ENCODE assay signal across 10 mouse cellular contexts in the genomic region with DNA sequence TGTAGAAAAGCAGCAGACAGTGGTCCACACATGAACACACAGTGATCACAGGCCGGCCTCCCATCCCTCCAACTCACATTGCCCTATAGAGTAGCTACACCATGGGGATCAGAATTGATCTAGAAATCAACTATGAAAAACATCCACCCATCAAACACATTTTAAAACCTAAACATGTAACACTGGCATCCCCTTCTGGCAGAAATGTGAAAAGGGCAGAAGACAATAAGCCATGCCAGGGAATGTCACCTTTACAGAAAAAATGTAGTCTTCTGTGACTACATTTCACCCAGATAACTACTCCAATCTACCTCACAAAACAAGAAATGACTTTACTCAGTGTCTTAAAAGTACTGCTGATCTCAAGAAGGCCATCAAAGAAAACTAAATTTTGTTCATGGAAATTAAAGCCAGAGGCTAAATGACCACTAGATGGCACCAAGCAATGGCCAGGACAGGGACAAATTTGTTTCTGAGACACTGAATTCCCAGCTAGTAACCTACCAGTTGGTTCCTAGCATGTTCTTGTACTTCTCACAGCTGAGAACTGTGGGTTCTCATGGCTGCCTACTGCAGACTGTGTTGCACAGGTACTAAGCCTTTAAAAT.
DNase-seq lines count a peak whose midpoint lies in the region; ATAC-seq and TF ChIP-seq lines count a peak whose summit lies in the region.
"Had no signal": no experiment of that assay in that cellular context is flagged by ENCODE, and none has a peak within 500 bp of the region (broad histone marks: within the 10 kb centered on the region; RNA-seq: fewer than 3 reads in every experiment).

No protein-coding gene starts in this region.

- peak; percentile 75 for TF ChIP-seq CTCF in kidney, postnatal 0 days (IDR thresholded peaks at IDR 0.05; ENCODE audit: low read depth)
- TF ChIP-seq CTCF in lung, postnatal 0 days (IDR thresholded peaks at IDR 0.05) = peak; percentile 72

- no peak overlapping the region for H3K4me3 ChIP-seq in kidney, postnatal 0 days (replicated peaks; ENCODE audit: low read depth, low read length)
- no peak overlapping the region for H3K4me3 ChIP-seq in kidney, embryonic 15.5 days (replicated peaks)
- H3K4me3 ChIP-seq in lung, postnatal 0 days (ENCODE audit: low read depth, low read length) = no peak overlapping the region
- no peak overlapping the region for H3K4me3 ChIP-seq in forebrain, embryonic 11.5 days (ENCODE audit: low read depth, low read length)
- H3K4me3 ChIP-seq: erythroblast, embryonic 14.5 days; neural tube, embryonic 15.5 days had no signal

- H3K27me3 ChIP-seq in kidney, postnatal 0 days (ENCODE audit: insufficient read depth, low read length) = no peaks in the 10 kb centered on the region
- no peaks in the 10 kb centered on the region for H3K27me3 ChIP-seq in kidney, embryonic 15.5 days
- H3K27me3 ChIP-seq in lung, postnatal 0 days (replicated peaks; ENCODE audit: insufficient read depth, low read length) = no peaks in the 10 kb centered on the region
- H3K27me3 ChIP-seq in forebrain, embryonic 11.5 days (ENCODE audit: control insufficient read depth, insufficient read depth, low read length) = no peaks in the 10 kb centered on the region
- H3K27me3 ChIP-seq: neural tube, embryonic 15.5 days had no signal

- H3K9ac ChIP-seq in kidney, postnatal 0 days (ENCODE audit: low read depth, low read length) = no peak overlapping the region
- no peak overlapping the region for H3K9ac ChIP-seq in kidney, embryonic 15.5 days
- H3K9ac ChIP-seq in lung, postnatal 0 days (replicated peaks; ENCODE audit: low read depth) = no peak overlapping the region
- H3K9ac ChIP-seq in forebrain, embryonic 11.5 days (ENCODE audit: low read length) = no peak overlapping the region
- H3K9ac ChIP-seq: neural tube, embryonic 15.5 days had no signal

- 96% methylated on average over 1 of the region's 1 CpGs for WGBS in kidney, postnatal 0 days
- 97% methylated on average over 1 of the region's 1 CpGs for WGBS in kidney, embryonic 15.5 days
- 96% methylated on average over 1 of the region's 1 CpGs for WGBS in lung, postnatal 0 days
- WGBS in forebrain, embryonic 11.5 days = 96% methylated on average over 1 of the region's 1 CpGs

- no peak overlapping the region for H3K4me2 ChIP-seq in kidney, postnatal 0 days (ENCODE audit: low read length)
- H3K4me2 ChIP-seq in kidney, embryonic 15.5 days = no peak overlapping the region
- H3K4me2 ChIP-seq in lung, postnatal 0 days (replicated peaks; ENCODE audit: low read depth, low read length) = no peak overlapping the region
- H3K4me2 ChIP-seq in forebrain, embryonic 11.5 days (ENCODE audit: low read depth, low read length, severe bottlenecking) = no peak overlapping the region
- H3K4me2 ChIP-seq: neural tube, embryonic 15.5 days had no signal

- TF ChIP-seq EP300 in lung, postnatal 0 days (IDR thresholded peaks at IDR 0.05) = no peak

- no peak for ATAC-seq in kidney, postnatal 0 days (replicated peaks; ENCODE audit: low FRiP score, low read depth)
- ATAC-seq in kidney, embryonic 15.5 days (replicated peaks; ENCODE audit: low FRiP score) = no peak
- ATAC-seq in lung, postnatal 0 days = no peak
- ATAC-seq in forebrain, embryonic 11.5 days (replicated peaks; ENCODE audit: low FRiP score) = no peak

- peak; percentile 41 for DNase-seq in adrenal gland, postnatal 10 days
- no peak for DNase-seq in adrenal gland, adult 18-20 months (ENCODE audit: low spot score in 2 of 2)
- DNase-seq in kidney, postnatal 0 days (ENCODE audit: low spot score) = peak; percentile 70
- DNase-seq in ZHBTc4 (ENCODE audit: low read depth, low spot score) = peak; percentile 32
- peak; percentile 63 for DNase-seq in lung, postnatal 0 days (ENCODE audit: low spot score)
- no peak for DNase-seq in forebrain, embryonic 11.5 days (ENCODE audit: low spot score)
- no peak for DNase-seq in testis, postnatal 10 days (ENCODE audit: low spot score)

- H3K27ac ChIP-seq in kidney, postnatal 0 days = no peak overlapping the region
- H3K27ac ChIP-seq in kidney, embryonic 15.5 days = no peak overlapping the region
- H3K27ac ChIP-seq in lung, postnatal 0 days (ENCODE audit: low read length) = no peak overlapping the region
- no peak overlapping the region for H3K27ac ChIP-seq in forebrain, embryonic 11.5 days (ENCODE audit: low read depth, low read length)
- H3K27ac ChIP-seq: neural tube, embryonic 15.5 days had no signal

- H3K9me3 ChIP-seq in kidney, postnatal 0 days (replicated peaks; ENCODE audit: low read length) = no peaks in the 10 kb centered on the region
- H3K9me3 ChIP-seq in kidney, embryonic 15.5 days (replicated peaks) = no peaks in the 10 kb centered on the region
- H3K9me3 ChIP-seq in lung, postnatal 0 days (ENCODE audit: low read length) = no peaks in the 10 kb centered on the region
- no peaks in the 10 kb centered on the region for H3K9me3 ChIP-seq in forebrain, embryonic 11.5 days (ENCODE audit: control insufficient read depth, low read length)
- H3K9me3 ChIP-seq: neural tube, embryonic 15.5 days had no signal

- H3K36me3 ChIP-seq in kidney, postnatal 0 days (ENCODE audit: insufficient read depth, low read length) = no peaks in the 10 kb centered on the region
- H3K36me3 ChIP-seq in kidney, embryonic 15.5 days = peaks cover 13% of the 10 kb centered on the region; the same call in 1 of the 2 replicates
- H3K36me3 ChIP-seq in lung, postnatal 0 days (ENCODE audit: insufficient read depth, low read length) = no peaks in the 10 kb centered on the region; the same call in 1 of the 2 replicates
- H3K36me3 ChIP-seq in forebrain, embryonic 11.5 days (ENCODE audit: control insufficient read depth, insufficient read depth, low read length) = no peaks in the 10 kb centered on the region

- no peaks in the 10 kb centered on the region for H3K4me1 ChIP-seq in kidney, postnatal 0 days (replicated peaks; ENCODE audit: insufficient read depth, low read length)
- no peaks in the 10 kb centered on the region for H3K4me1 ChIP-seq in kidney, embryonic 15.5 days
- H3K4me1 ChIP-seq in lung, postnatal 0 days (ENCODE audit: insufficient read depth, low read depth, low read length) = no peaks in the 10 kb centered on the region
- H3K4me1 ChIP-seq in forebrain, embryonic 11.5 days (replicated peaks; ENCODE audit: control insufficient read depth, insufficient read depth, low read length) = no peaks in the 10 kb centered on the region
- H3K4me1 ChIP-seq: neural tube, embryonic 15.5 days had no signal

Comparison
In these comparisons a context has a peak if more than half of its experiments do, and no peak if none do; other contexts are left out.
1. DNase-seq: peak in adrenal gland, postnatal 10 days (single experiment), kidney, postnatal 0 days (single experiment), ZHBTc4 (single experiment) and lung, postnatal 0 days (single experiment); none in adrenal gland, adult 18-20 months (0 of 2), forebrain, embryonic 11.5 days (single experiment) and testis, postnatal 10 days (single experiment).